Mouse (Mus musculus) erythroid progenitor cell, adult 5-6 weeks (primary cell): ENCODE measurements at regions not wholly inside any gene's neighbourhood (a gene's known extent, or its start where the extent isn't known, plus 50 kb on each side); places are given as distances from the start of the nearest gene placed in this dataset.

Experiments
- ATAC-seq: replicated peaks from 2 replicates; pipeline ENCODE4 v1.8.0; 2016; ENCODE audit warnings: moderate number of reproducible peaks, mild to moderate bottlenecking, moderate TSS enrichment, inconsistent platforms; ENCODE audit not compliant: poor library complexity, low FRiP score, severe bottlenecking

- ATAC-seq = no peak
These were observed 211.0 kb upstream of the Gm11042 start for GRCm38 (mm10) chr12:74527190-74527621.

GRCm38 (mm10) chr12:74523988-74524387, 207.8 kb upstream of the Gm11042 start:
- ATAC-seq = no peak

GRCm38 (mm10) chr12:74518032-74518431, 201.8 kb upstream of the Gm11042 start:
- ATAC-seq = no peak

GRCm38 (mm10) chr12:74516527-74516926, 200.3 kb upstream of the Gm11042 start:
- no peak for ATAC-seq

GRCm38 (mm10) chr12:74502791-74503190, 186.6 kb upstream of the Gm11042 start:
- ATAC-seq = no peak

- no peak for ATAC-seq
These were observed 161.4 kb upstream of the Gm11042 start for GRCm38 (mm10) chr12:74477619-74478018.

- no peak for ATAC-seq
These were observed 158.5 kb upstream of the Gm11042 start for GRCm38 (mm10) chr12:74474741-74475140.

- ATAC-seq = no peak
These were observed 142.3 kb upstream of the Gm11042 start for GRCm38 (mm10) chr12:74458521-74458920.

GRCm38 (mm10) chr12:74452375-74453090, 136.3 kb upstream of the Gm11042 start:
- no peak for ATAC-seq

- ATAC-seq = no peak
These were observed 132.1 kb upstream of the Gm11042 start for GRCm38 (mm10) chr12:74448248-74448647.

GRCm38 (mm10) chr12:74434874-74435273, 118.7 kb upstream of the Gm11042 start:
- no peak for ATAC-seq

GRCm38 (mm10) chr12:74414738-74415137, 98.5 kb upstream of the Gm11042 start:
- no peak for ATAC-seq

GRCm38 (mm10) chr12:74410511-74410910, 94.3 kb upstream of the Gm11042 start:
- ATAC-seq = no peak

GRCm38 (mm10) chr12:74407591-74408095, 91.4 kb upstream of the Gm11042 start:
- ATAC-seq = no peak

GRCm38 (mm10) chr12:74389811-74390210, 73.6 kb upstream of the Gm11042 start:
- no peak for ATAC-seq
